Mouse (Mus musculus) heart, embryonic 11.5 days (tissue): ENCODE data around the gene Bmp5. TPM values are rescaled to one million over a fixed set of nuclear protein-coding genes. Genes with fewer than 3 reads are reported as not detected.

Source experiments
- ATAC-seq: fragments of 200-750 bp; cut with Nextera tagmentation; replicated peaks from 2 replicates; pipeline ENCODE4 v1.8.0; 2017; ENCODE audit warnings: moderate library complexity; ENCODE audit not compliant: insufficient number of reproducible peaks, low FRiP score, low TSS enrichment
- H3K27ac ChIP-seq: fragments of 300-500 bp; sonication (generic); 2 replicates; pipeline ENCODE4 v1.5.1; 2014; ENCODE audit warnings: mild to moderate bottlenecking, low read depth, low read length
- H3K27me3 ChIP-seq: fragments of 300-500 bp; sonication (generic); 2 replicates; pipeline ENCODE4 v1.6.1; 2014; ENCODE audit warnings: mild to moderate bottlenecking, low read length, mixed read lengths; ENCODE audit not compliant: control insufficient read depth, insufficient read depth
- H3K36me3 ChIP-seq: fragments of 300-500 bp; sonication (generic); 2 replicates; pipeline ENCODE4 v1.6.1; 2014; ENCODE audit warnings: mild to moderate bottlenecking, low read length, moderate library complexity, mixed read lengths; ENCODE audit not compliant: control insufficient read depth, insufficient read depth
- H3K4me1 ChIP-seq: fragments of 300-500 bp; sonication (generic); 2 replicates; pipeline ENCODE4 v1.6.1; 2014; ENCODE audit warnings: low read length; ENCODE audit not compliant: control insufficient read depth, insufficient read depth
- H3K4me2 ChIP-seq: fragments of 300-500 bp; sonication (generic); 2 replicates; pipeline ENCODE4 v1.6.1; 2014; ENCODE audit warnings: mild to moderate bottlenecking, moderate library complexity
- H3K4me3 ChIP-seq: fragments of 300-500 bp; sonication (generic); 2 replicates; pipeline ENCODE4 v1.5.1; 2014; ENCODE audit warnings: low read depth, low read length
- H3K9ac ChIP-seq: fragments of 300-500 bp; sonication (generic); 2 replicates; pipeline ENCODE4 v1.6.1; 2014; ENCODE audit warnings: mild to moderate bottlenecking, low read depth, low read length, moderate library complexity
- H3K9me3 ChIP-seq: fragments of 300-500 bp; sonication (generic); replicated peaks from 2 replicates; pipeline ENCODE4 v1.6.1; 2016; ENCODE audit warnings: low read length; ENCODE audit not compliant: control insufficient read depth
- WGBS: fragments of 180-500 bp; shearing (Covaris S2); extraction: QIAGEN DNeasy Blood & Tissue Kit; methylation state at CpG from one replicate; pipeline ENCODE4 v1.1.7; 2014; ENCODE audit not compliant: insufficient replicate concordance; 5-methylcytosine and 5-hydroxymethylcytosine counted together
- polyA plus RNA-seq: library from polyadenylated mRNA; unstranded; fragments of >200 nt; fragmentation: Nextera tagmentation; extraction: Ambion mirVana; gene quantifications from 2 replicates; pipeline ENCODE4 v1.2.1, GENCODE M21; 2014

The Bmp5 gene
- polyA plus RNA-seq, 1 experiment from 2014 or later, result 11.2 TPM

DNA sequence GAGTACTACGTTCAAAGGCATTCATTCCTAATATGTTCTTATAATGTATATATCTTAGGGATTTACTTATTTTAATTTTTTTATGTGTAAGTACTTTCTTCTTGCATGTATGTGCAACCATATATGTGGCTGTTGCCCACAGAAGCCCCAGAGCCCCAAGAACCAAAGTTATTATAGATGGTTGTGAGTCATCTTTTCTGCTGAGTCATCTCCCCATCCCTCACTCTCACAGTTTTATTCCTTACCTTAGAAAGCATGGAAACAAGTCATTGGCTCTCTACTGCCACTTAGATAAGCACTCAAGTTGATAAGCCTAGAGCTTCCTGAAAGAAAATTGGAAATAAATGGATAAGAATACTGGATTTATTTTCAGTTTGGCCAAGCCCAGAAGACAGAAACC, 40.0 kb downstream of the Bmp5 start:
- no peak overlapping the region for H3K4me2 ChIP-seq
- no peak overlapping the region for H3K9ac ChIP-seq
- peaks cover 8% of the 10 kb centered on the region for H3K4me1 ChIP-seq
- no peak overlapping the region for H3K4me3 ChIP-seq
- no peak for ATAC-seq
- no peak overlapping the region for H3K27ac ChIP-seq
- H3K27me3 ChIP-seq, result no peaks in the 10 kb centered on the region
- no peaks in the 10 kb centered on the region for H3K9me3 ChIP-seq
- 85% methylated on average over 1 of the region's 1 CpGs for WGBS
- H3K36me3 ChIP-seq, result no peaks in the 10 kb centered on the region

DNA sequence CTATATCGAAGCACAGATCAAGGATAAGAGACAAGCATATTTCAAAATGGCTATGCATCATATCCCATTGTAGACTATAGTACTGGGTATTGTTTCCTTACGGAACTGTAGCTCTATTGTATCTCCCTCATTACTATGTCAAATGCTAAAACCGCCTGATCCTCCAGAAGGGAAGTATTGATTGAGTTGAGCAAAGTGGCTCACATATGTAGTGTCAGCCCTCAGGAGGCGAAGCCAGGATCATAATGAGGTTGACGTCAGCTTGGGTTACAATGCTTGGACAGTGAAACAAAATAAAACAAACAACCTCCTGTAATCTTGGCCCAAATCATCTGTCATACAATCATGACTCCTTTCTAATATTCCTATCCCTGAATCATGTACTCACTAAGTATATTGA, 43.2 kb downstream of the Bmp5 start:
- ATAC-seq, result no peak

DNA sequence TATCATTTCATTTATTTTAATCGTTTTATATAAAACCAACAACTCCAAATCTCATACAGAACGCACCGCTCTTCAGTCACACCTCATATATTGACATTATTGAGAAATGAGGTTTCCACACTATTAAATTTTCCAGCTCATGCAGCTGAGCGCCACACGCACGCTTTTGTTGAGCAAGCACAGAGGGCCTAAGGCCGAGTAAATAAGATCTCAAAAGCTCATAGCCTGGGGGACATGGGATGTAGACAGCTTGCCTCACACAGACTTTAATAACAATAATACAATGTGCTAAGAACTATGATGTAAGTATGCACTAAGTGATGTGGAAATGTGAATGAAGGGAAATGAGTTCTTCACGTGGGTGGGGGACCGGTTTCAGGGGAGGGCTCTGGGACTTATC, 57.3 kb downstream of the Bmp5 start:
- 83% methylated on average over 9 of the region's 9 CpGs for WGBS
- no peaks in the 10 kb centered on the region for H3K9me3 ChIP-seq
- no peaks in the 10 kb centered on the region for H3K4me1 ChIP-seq
- no peak overlapping the region for H3K9ac ChIP-seq
- H3K27me3 ChIP-seq, result no peaks in the 10 kb centered on the region
- H3K4me3 ChIP-seq, result no peak overlapping the region
- no peak overlapping the region for H3K4me2 ChIP-seq
- no peak for ATAC-seq
- no peak overlapping the region for H3K27ac ChIP-seq
- H3K36me3 ChIP-seq, result no peaks in the 10 kb centered on the region

More for the DNA sequence above, 43.2 kb downstream of the Bmp5 start:
- Histone ChIP-seq H3K9ac (no peak overlapping the region), H3K27ac (no peak overlapping the region), H3K36me3 (no peaks in the 10 kb centered on the region), H3K4me3 (no peak overlapping the region), H3K27me3 (no peaks in the 10 kb centered on the region), H3K4me2 (no peak overlapping the region), H3K9me3 (no peaks in the 10 kb centered on the region), H3K4me1 (peaks cover 5% of the 10 kb centered on the region)
- WGBS, result 89% methylated on average over 5 of the region's 5 CpGs

DNA sequence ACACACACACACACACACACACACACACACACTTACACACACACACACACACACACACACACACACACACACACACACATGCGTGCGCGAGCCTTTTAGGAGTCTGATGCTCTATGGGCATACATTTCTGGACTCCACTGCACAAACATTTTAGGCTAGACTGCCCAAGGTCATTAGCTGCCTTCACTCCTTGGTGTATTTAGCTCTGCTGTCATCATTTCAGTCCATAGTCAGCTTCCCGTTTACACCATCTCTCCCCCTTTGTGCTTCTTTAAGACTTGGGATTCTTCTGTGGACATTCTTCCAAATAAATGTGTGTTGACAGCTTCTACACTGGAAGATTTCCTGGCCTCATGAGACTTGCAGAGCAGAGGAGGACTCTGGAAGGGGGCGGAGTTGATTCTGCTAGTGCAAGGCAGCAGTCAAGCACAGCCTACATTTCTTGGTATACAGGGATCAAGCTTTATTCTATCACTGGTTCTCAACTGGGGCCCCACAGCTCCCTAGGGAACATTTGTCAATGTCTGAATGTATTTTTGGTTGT, 58.1 kb downstream of the Bmp5 start:
- Histone ChIP-seq H3K9me3 (no peaks in the 10 kb centered on the region), H3K4me2 (no peak overlapping the region), H3K4me1 (no peaks in the 10 kb centered on the region), H3K27ac (no peak overlapping the region), H3K9ac (no peak overlapping the region), H3K36me3 (no peaks in the 10 kb centered on the region), H3K4me3 (no peak overlapping the region), H3K27me3 (no peaks in the 10 kb centered on the region)
- ATAC-seq, result no peak
- WGBS, result 49% methylated on average over 5 of the region's 5 CpGs

DNA sequence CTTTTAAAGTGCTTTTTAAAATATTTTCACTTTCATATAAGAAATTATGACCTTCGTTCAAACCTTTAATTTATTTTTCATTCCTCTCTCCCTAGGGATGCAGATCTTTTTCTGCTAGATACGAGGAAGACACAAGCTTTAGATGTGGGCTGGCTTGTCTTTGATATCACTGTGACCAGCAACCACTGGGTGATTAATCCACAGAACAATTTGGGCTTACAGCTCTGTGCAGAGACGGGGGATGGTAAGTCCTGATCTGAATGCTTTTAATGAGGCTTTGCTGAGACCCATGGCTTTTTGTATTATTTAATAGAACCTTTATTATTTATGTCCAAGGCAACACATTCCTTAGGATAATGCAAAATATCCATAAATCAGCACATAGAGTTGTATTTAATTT, 64.3 kb downstream of the Bmp5 start:
- Histone ChIP-seq H3K4me3 (no peak overlapping the region), H3K4me1 (no peaks in the 10 kb centered on the region), H3K9me3 (no peaks in the 10 kb centered on the region), H3K27me3 (no peaks in the 10 kb centered on the region), H3K4me2 (no peak overlapping the region), H3K27ac (no peak overlapping the region), H3K36me3 (no peaks in the 10 kb centered on the region), H3K9ac (no peak overlapping the region)
- 75% methylated on average over 3 of the region's 3 CpGs for WGBS
- no peak for ATAC-seq

DNA sequence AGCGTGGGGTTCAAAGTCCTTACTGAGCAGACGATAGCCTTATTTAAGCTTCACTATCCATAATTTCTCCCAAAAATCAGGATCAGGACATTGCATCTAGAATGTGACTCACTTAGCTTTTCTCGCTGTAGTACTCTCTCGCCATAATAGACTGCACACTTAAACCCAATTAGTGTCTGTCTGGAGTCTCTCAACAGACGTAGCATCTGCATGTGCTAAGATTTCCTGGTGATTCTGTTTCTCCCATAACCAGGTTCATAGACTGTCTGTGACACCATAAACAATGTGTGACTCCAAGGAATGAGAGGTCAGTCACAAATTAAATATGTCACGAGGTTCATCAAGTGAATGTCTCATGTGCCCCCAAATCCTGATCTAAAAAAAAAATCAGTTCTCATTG, 65.7 kb downstream of the Bmp5 start:
- no peak overlapping the region for H3K4me2 ChIP-seq
- no peak for ATAC-seq

DNA sequence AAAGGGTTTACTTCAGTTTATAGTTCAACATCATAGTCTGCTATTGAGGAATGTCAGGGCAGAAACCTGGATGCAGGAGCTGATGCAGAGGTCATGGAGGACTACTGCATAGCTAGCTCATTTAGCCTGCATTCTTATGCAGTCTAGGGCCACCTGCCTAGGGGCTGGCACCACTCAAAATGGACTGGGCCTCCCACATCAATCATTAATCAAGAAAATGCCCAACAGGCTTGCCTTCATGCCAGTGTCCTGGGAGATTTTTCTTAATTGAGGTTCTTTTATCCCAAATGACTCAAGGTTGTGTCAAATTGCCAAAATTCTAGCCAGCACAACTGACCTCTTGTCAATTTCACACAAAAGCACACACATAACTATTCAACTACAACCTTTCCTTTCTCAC, 70.8 kb downstream of the Bmp5 start:
- Histone ChIP-seq H3K4me2 (no peak overlapping the region), H3K36me3 (no peaks in the 10 kb centered on the region), H3K9ac (no peak overlapping the region), H3K4me1 (no peaks in the 10 kb centered on the region), H3K4me3 (no peak overlapping the region), H3K27ac (no peak overlapping the region), H3K9me3 (no peaks in the 10 kb centered on the region), H3K27me3 (no peaks in the 10 kb centered on the region)
- no peak for ATAC-seq

More for the DNA sequence above, 65.7 kb downstream of the Bmp5 start:
- Histone ChIP-seq H3K36me3 (no peaks in the 10 kb centered on the region), H3K27ac (no peak overlapping the region), H3K4me1 (no peaks in the 10 kb centered on the region), H3K9me3 (no peaks in the 10 kb centered on the region), H3K4me3 (no peak overlapping the region), H3K27me3 (no peaks in the 10 kb centered on the region), H3K9ac (no peak overlapping the region)
- WGBS, result 81% methylated on average over 6 of the region's 6 CpGs

DNA sequence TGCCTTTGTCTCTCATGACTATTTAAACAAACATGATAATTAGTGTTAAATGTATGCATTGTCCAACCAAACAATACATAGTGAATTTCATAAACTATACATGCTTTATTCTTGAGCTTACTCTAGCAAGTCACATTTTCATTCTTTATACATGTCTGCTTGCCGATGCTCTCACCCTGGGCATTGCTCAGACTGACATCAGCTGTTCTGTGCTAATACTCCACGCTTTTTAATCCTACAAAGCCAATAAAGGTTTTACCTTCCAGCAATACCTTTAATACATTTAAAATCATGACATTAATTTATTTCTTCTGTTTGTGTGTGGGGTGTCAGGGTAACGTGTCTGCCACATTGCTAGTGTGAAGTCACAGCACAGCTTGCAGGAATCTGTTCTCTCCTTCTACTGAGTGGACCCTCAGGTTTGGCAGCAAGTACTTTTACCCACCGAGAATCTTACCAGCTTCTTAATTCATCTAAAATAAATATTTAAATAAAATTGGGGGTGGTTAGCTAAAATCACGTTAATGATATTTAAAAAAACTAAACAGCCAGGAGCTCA, 75.6 kb downstream of the Bmp5 start:
- ATAC-seq, result no peak
- H3K27ac ChIP-seq, result no peak overlapping the region
- no peaks in the 10 kb centered on the region for H3K27me3 ChIP-seq
- WGBS, result 78% methylated on average over 5 of the region's 5 CpGs
- no peak overlapping the region for H3K4me2 ChIP-seq
- H3K9ac ChIP-seq, result no peak overlapping the region
- no peaks in the 10 kb centered on the region for H3K4me1 ChIP-seq
- H3K36me3 ChIP-seq, result no peaks in the 10 kb centered on the region
- H3K4me3 ChIP-seq, result no peak overlapping the region
- no peaks in the 10 kb centered on the region for H3K9me3 ChIP-seq

DNA sequence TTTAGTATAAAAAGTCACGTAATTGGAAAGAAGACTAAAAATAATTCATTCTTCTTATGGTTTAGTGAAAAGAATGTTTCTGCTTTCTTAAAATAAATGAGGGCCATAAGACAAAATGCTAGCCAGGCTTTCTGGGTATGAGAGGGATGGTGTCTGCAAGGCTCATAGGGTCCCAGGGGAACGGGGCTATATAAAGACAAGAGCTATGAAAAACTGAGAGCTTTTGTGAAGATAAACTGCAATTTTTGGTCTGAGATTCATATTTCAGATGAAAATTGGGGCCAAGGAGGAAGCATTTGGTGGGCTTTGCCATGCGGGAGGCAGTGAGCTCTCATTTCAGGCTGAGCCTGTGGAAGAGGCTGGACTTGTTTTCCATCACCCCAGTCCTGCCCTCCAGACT, 83.0 kb downstream of the Bmp5 start:
- ATAC-seq, result no peak
- WGBS, result 86% methylated on average over 3 of the region's 3 CpGs
- Histone ChIP-seq H3K36me3 (no peaks in the 10 kb centered on the region), H3K4me1 (no peaks in the 10 kb centered on the region; the same call in 1 of the 2 replicates), H3K27ac (no peak overlapping the region), H3K27me3 (no peaks in the 10 kb centered on the region), H3K9me3 (no peaks in the 10 kb centered on the region), H3K4me2 (no peak overlapping the region), H3K9ac (no peak overlapping the region), H3K4me3 (no peak overlapping the region)
